7 mouse cellular contexts compared by ENCODE assay signal in the genomic region with DNA sequence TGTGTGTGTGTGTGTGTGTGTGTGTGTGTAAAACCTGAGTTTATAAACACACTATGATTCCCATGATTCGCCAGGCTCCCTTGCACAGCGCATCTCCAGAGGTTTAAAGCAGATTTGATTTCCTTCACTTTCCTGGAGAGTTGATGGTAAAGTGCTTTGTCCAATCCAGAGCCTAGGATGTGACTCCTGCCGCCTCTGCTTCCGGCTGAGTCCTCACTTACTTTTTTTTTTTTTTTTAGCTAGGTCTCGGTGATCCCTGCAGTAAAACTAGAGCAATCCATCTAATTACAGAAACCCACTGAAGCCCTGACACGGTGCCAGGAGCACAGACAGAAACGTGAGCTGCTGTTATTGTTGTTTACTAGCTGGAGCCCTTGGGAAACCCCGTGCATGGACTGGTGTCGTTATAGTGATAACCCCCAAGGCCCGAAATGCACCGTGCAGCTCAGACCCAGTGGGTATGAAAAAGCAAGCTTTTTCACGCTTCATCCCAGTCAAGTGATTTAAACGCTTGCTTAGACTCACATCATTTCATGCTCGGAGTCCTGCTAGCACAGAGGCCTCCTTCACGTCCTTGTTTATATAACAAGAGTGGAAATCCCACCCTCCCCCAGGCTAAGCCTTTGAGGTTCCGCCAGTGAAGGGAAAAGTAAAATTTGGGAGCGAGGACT. TPM values are rescaled to one million over a fixed set of nuclear protein-coding genes. Genes with fewer than 3 reads are reported as not detected.
A peak's percentile ranks its signal among the peaks of the same experiment; 100 is the strongest.
DNase-seq lines count a peak whose midpoint lies in the region; ATAC-seq and TF ChIP-seq lines count a peak whose summit lies in the region.

No protein-coding gene starts in this region.

- H3K27ac ChIP-seq in forebrain, embryonic 12.5 days = peak overlapping the region; percentile 46; the same call in 1 of the 2 replicates
- no peak overlapping the region; the same call in 1 of the 2 replicates for H3K27ac ChIP-seq in lung, postnatal 0 days (ENCODE audit: low read length)

- peak; percentile 68 for ATAC-seq in forebrain, embryonic 12.5 days (ENCODE audit: low FRiP score)
- ATAC-seq in lung, postnatal 0 days = peak; percentile 67

- H3K4me2 ChIP-seq in forebrain, embryonic 12.5 days = peak overlapping the region; percentile 37
- H3K4me2 ChIP-seq in lung, postnatal 0 days (replicated peaks; ENCODE audit: low read depth, low read length) = peak overlapping the region; percentile 35; the same call in 1 of the 2 replicates

- H3K36me3 ChIP-seq in forebrain, embryonic 12.5 days (replicated peaks) = no peaks in the 10 kb centered on the region
- H3K36me3 ChIP-seq in lung, postnatal 0 days (ENCODE audit: insufficient read depth, low read length) = no peaks in the 10 kb centered on the region

- no peak for TF ChIP-seq CTCF in lung, postnatal 0 days (IDR thresholded peaks at IDR 0.05)

- H3K4me3 ChIP-seq in forebrain, embryonic 12.5 days (replicated peaks) = no peak overlapping the region; the same call in 1 of the 2 replicates
- H3K4me3 ChIP-seq in lung, postnatal 0 days (ENCODE audit: low read depth, low read length) = 0 out of 2 replicates have a peak overlapping the region, but pooled peaks have one; percentile 5

- TF ChIP-seq EP300 in lung, postnatal 0 days (IDR thresholded peaks at IDR 0.05) = no peak

- no peaks in the 10 kb centered on the region for H3K27me3 ChIP-seq in forebrain, embryonic 12.5 days
- no peaks in the 10 kb centered on the region for H3K27me3 ChIP-seq in lung, postnatal 0 days (replicated peaks; ENCODE audit: insufficient read depth, low read length)

- H3K9me3 ChIP-seq in forebrain, embryonic 12.5 days = no peaks in the 10 kb centered on the region
- no peaks in the 10 kb centered on the region for H3K9me3 ChIP-seq in lung, postnatal 0 days (ENCODE audit: low read length)

- 0 out of 2 replicates have a peak overlapping the region, but pooled peaks have one; percentile 2 for H3K9ac ChIP-seq in forebrain, embryonic 12.5 days
- H3K9ac ChIP-seq in lung, postnatal 0 days (replicated peaks; ENCODE audit: low read depth) = no peak overlapping the region

- peaks cover 14% of the 10 kb centered on the region for H3K4me1 ChIP-seq in forebrain, embryonic 12.5 days
- no peaks in the 10 kb centered on the region for H3K4me1 ChIP-seq in lung, postnatal 0 days (ENCODE audit: insufficient read depth, low read depth, low read length)

- peak; percentile 13 for DNase-seq in urinary bladder, postnatal 14 days (ENCODE audit: low spot score)
- no peak for DNase-seq in urinary bladder, postnatal 36 days (ENCODE audit: low spot score in 2 of 2)
- DNase-seq in hindlimb bud, embryonic 11.5 days (ENCODE audit: extremely low spot score, low read depth, low spot score) = peak; percentile 18
- peak; percentile 39 for DNase-seq in lung, postnatal 0 days (ENCODE audit: low spot score)
- DNase-seq in right cerebral cortex, postnatal 14 days = peak; percentile 21
- no peak for DNase-seq in T-cell, adult 2 months (ENCODE audit: low spot score)

- 27% methylated on average over 17 of the region's 17 CpGs for WGBS in forebrain, embryonic 12.5 days
- WGBS in lung, postnatal 0 days = 17% methylated on average over 17 of the region's 17 CpGs

RNA-seq across cellular contexts. Expression of a gene that starts 36.3 kb away (rescaled TPM):
- polyA plus RNA-seq in forebrain, embryonic 12.5 days (2016; fragmentation: Nextera tagmentation; extraction: Ambion mirVana) = 831 and 838 TPM in 2 replicates
- 342 and 379 TPM in 2 replicates for polyA plus RNA-seq in lung, postnatal 0 days (2015; fragmentation: Nextera tagmentation; extraction: Ambion mirVana)

Comparison
In these comparisons a context has a peak if more than half of its experiments do, and no peak if none do; other contexts are left out.
1. DNase-seq: peak in urinary bladder, postnatal 14 days (single experiment), hindlimb bud, embryonic 11.5 days (single experiment), lung, postnatal 0 days (single experiment) and right cerebral cortex, postnatal 14 days (single experiment); none in urinary bladder, postnatal 36 days (0 of 2) and T-cell, adult 2 months (single experiment).